Mouse (Mus musculus) bone marrow, adult 2 months (tissue): Measurements from ENCODE around the gene Ccnd1. TPM values are rescaled to one million over a fixed set of nuclear protein-coding genes. Genes with fewer than 3 reads are reported as not detected.
"Not testable (repeated sequence)": the region's sequence is repeated elsewhere in the genome, so short reads cannot be mapped to it uniquely, and the experiment has no call there.

Experiments used
- H3K27ac ChIP-seq: fragments of 200-500 bp; 2 replicates; pipeline ENCODE4 v1.5.1; 2012; ENCODE audit warnings: low read depth, mild to moderate bottlenecking, control low read depth, inconsistent platforms, low read length; ENCODE audit not compliant: control insufficient read depth, poor library complexity, insufficient read depth
- H3K4me1 ChIP-seq: fragments of 200-500 bp; 2 replicates; pipeline ENCODE4 v1.6.1; 2011; ENCODE audit warnings: low read length; ENCODE audit not compliant: control insufficient read depth, insufficient read depth
- H3K4me3 ChIP-seq: fragments of 200-500 bp; replicated peaks from 2 replicates; pipeline ENCODE3; 2011; ENCODE audit warnings: mild to moderate bottlenecking, low read depth, low read length, control low read depth; ENCODE audit not compliant: control insufficient read depth
- CTCF ChIP-seq: fragments of 200-500 bp; IDR thresholded peaks from 2 replicates; pipeline ENCODE4 v1.5.1; 2011; ENCODE audit warnings: low read length, control low read depth; ENCODE audit not compliant: control insufficient read depth, insufficient read depth
- POLR2A ChIP-seq: fragments of 200-500 bp; IDR thresholded peaks from 2 replicates; pipeline ENCODE4 v1.6.1; 2011; ENCODE audit warnings: low read depth, mild to moderate bottlenecking, control low read depth, low read length, borderline replicate concordance; ENCODE audit not compliant: control insufficient read depth
- WGBS: fragments of 180-500 bp; shearing (Covaris S2); methylation state at CpG from one replicate; pipeline ENCODE4 v1.1.7; 2018; 5-methylcytosine and 5-hydroxymethylcytosine counted together
- polyA plus RNA-seq: library from polyadenylated mRNA; stranded (reverse); fragments of >200 nt; gene quantifications from 2 replicates; pipeline ENCODE4 v1.2.4, GENCODE M21; 2011; ENCODE audit warnings: low replicate concordance; ENCODE audit not compliant: missing spikeins, insufficient read depth, insufficient read length

Gene Ccnd1
- polyA plus RNA-seq, 1 experiment: 10.0 TPM

- Histone ChIP-seq H3K27ac (no peak overlapping the region), H3K4me1 (peaks cover 1% of the 10 kb centered on the region), H3K4me3 (no peak overlapping the region)
- TF ChIP-seq POLR2A: no peak
- no peak for TF ChIP-seq CTCF
- 60% methylated on average over 6 of the region's 6 CpGs for WGBS
These were observed 47.4 kb downstream of the Ccnd1 start for GRCm38 (mm10) chr7:144892322-144892721.

GRCm38 (mm10) chr7:144891863-144892262 is 47.9 kb downstream of the Ccnd1 start:
- WGBS: 78% methylated on average over 2 of the region's 2 CpGs
- Histone ChIP-seq H3K27ac (no peak overlapping the region), H3K4me1 (peaks cover 1% of the 10 kb centered on the region), H3K4me3 (no peak overlapping the region)
- TF ChIP-seq POLR2A (no peak), CTCF (no peak)

- not testable (repeated sequence) for H3K4me1 ChIP-seq, H3K27ac ChIP-seq, H3K4me3 ChIP-seq
- WGBS: 84% methylated on average over 1 of the region's 1 CpGs
These were observed 49.1 kb downstream of the Ccnd1 start for GRCm38 (mm10) chr7:144890661-144891060.

- no peak overlapping the region for H3K4me3 ChIP-seq
- no peak overlapping the region for H3K27ac ChIP-seq
- TF ChIP-seq POLR2A (no peak), CTCF (no peak)
- WGBS: 22% methylated on average over 18 of the region's 18 CpGs
- no peaks in the 10 kb centered on the region for H3K4me1 ChIP-seq
These were observed 51.0 kb downstream of the Ccnd1 start for GRCm38 (mm10) chr7:144888564-144889299.

GRCm38 (mm10) chr7:144887672-144888071 is 52.1 kb downstream of the Ccnd1 start:
- H3K27ac ChIP-seq: no peak overlapping the region
- H3K4me3 ChIP-seq: no peak overlapping the region
- no peaks in the 10 kb centered on the region for H3K4me1 ChIP-seq
- WGBS: 74% methylated on average over 2 of the region's 2 CpGs
- TF ChIP-seq CTCF (no peak), POLR2A (no peak)

GRCm38 (mm10) chr7:144883106-144883505 is 56.6 kb downstream of the Ccnd1 start:
- 49% methylated on average over 2 of the region's 2 CpGs for WGBS
- no peak for TF ChIP-seq CTCF
- no peak for TF ChIP-seq POLR2A
- no peak overlapping the region for H3K4me3 ChIP-seq
- H3K4me1 ChIP-seq: no peaks in the 10 kb centered on the region
- H3K27ac ChIP-seq: no peak overlapping the region

Other genes with a start within 250 kb of the Ccnd1 start
- 1.4 and 1.5 TPM in 2 replicates for gene Ano1, start 188.0 kb downstream of the Ccnd1 start, polyA plus RNA-seq
- 2.4 TPM in 1 of 2 replicates, not detected in the other for gene Fgf3, start 101.8 kb downstream of the Ccnd1 start, polyA plus RNA-seq
- 4.6 TPM in 1 of 2 replicates, not detected in the other for gene Fgf4, start 92.6 kb downstream of the Ccnd1 start, polyA plus RNA-seq
- gene Fgf15, start 43.4 kb downstream of the Ccnd1 start, polyA plus RNA-seq: not detected in 2 replicates
- gene LTO1, start 24.8 kb downstream of the Ccnd1 start, polyA plus RNA-seq: 8.8 and 25.8 TPM in 2 replicates